Comparison of ENCODE assay signal across 8 mouse cellular contexts in genomic region chr2:30414101-30414500, GRCm38 (mm10). TPM values are rescaled to one million over a fixed set of nuclear protein-coding genes. Genes with fewer than 3 reads are reported as not detected.
DNase-seq lines count a peak whose midpoint lies in the region; ATAC-seq and TF ChIP-seq lines count a peak whose summit lies in the region.

No protein-coding gene starts in this region.

- H3K9ac ChIP-seq in kidney, embryonic 16.5 days (replicated peaks; ENCODE audit: low read length) = no peak overlapping the region
- peak overlapping the region; percentile 91; the same call in 1 of the 2 replicates for H3K9ac ChIP-seq in heart, postnatal 0 days (replicated peaks; ENCODE audit: low read depth, low read length)
- no peak overlapping the region for H3K9ac ChIP-seq in midbrain, embryonic 15.5 days

- no peaks in the 10 kb centered on the region for H3K27me3 ChIP-seq in kidney, embryonic 16.5 days (ENCODE audit: insufficient read depth, low read length)
- H3K27me3 ChIP-seq in heart, postnatal 0 days (ENCODE audit: control insufficient read depth, insufficient read depth, low read length) = no peaks in the 10 kb centered on the region
- H3K27me3 ChIP-seq in midbrain, embryonic 15.5 days (replicated peaks) = no peaks in the 10 kb centered on the region

- TF ChIP-seq CTCF in heart, postnatal 0 days (IDR thresholded peaks at IDR 0.05; ENCODE audit: low read depth) = no peak

- no peak for TF ChIP-seq EP300 in heart, postnatal 0 days (IDR thresholded peaks at IDR 0.05; ENCODE audit: low read depth)

- H3K9me3 ChIP-seq in kidney, embryonic 16.5 days (ENCODE audit: low read length) = no peaks in the 10 kb centered on the region
- no peaks in the 10 kb centered on the region for H3K9me3 ChIP-seq in heart, postnatal 0 days (replicated peaks; ENCODE audit: control insufficient read depth, low read length)
- H3K9me3 ChIP-seq in midbrain, embryonic 15.5 days = no peaks in the 10 kb centered on the region

- H3K4me2 ChIP-seq in kidney, embryonic 16.5 days (replicated peaks; ENCODE audit: low read depth, low read length) = peak overlapping the region; percentile 87; the same call in 1 of the 2 replicates
- H3K4me2 ChIP-seq in heart, postnatal 0 days (ENCODE audit: low read depth, low read length) = peak overlapping the region; percentile 70
- H3K4me2 ChIP-seq in midbrain, embryonic 15.5 days = peak overlapping the region; percentile 54

- H3K27ac ChIP-seq in kidney, embryonic 16.5 days (ENCODE audit: low read length) = no peak overlapping the region
- no peak overlapping the region for H3K27ac ChIP-seq in heart, postnatal 0 days (ENCODE audit: low read depth)
- H3K27ac ChIP-seq in midbrain, embryonic 15.5 days = no peak overlapping the region

- 0 out of 2 replicates have a peak, but pooled peaks cover 3% of the 10 kb centered on the region for H3K36me3 ChIP-seq in kidney, embryonic 16.5 days (ENCODE audit: insufficient read depth, low read length)
- peaks cover 36% of the 10 kb centered on the region for H3K36me3 ChIP-seq in heart, postnatal 0 days (replicated peaks; ENCODE audit: control insufficient read depth, insufficient read depth, low read length)
- peaks cover 3% of the 10 kb centered on the region; the same call in 1 of the 2 replicates for H3K36me3 ChIP-seq in midbrain, embryonic 15.5 days (replicated peaks)

- no peak for DNase-seq in kidney, postnatal 4 days
- DNase-seq in cerebellum, postnatal 36 days = peak; percentile 54 to 55
- no peak for DNase-seq in heart, postnatal 0 days (ENCODE audit: low spot score)
- DNase-seq in urinary bladder, postnatal 14 days (ENCODE audit: low spot score) = no peak
- DNase-seq in embryo, embryonic 9.5 days (ENCODE audit: extremely low spot score) = no peak
- DNase-seq in urinary bladder, adult 2 months (ENCODE audit: low spot score) = no peak

- 87% methylated on average over 4 of the region's 4 CpGs for WGBS in kidney, embryonic 16.5 days
- 79% methylated on average over 4 of the region's 4 CpGs for WGBS in heart, postnatal 0 days
- WGBS in midbrain, embryonic 15.5 days = 88% methylated on average over 4 of the region's 4 CpGs

- H3K4me1 ChIP-seq in kidney, embryonic 16.5 days (ENCODE audit: insufficient read depth, low read length) = peaks cover 25% of the 10 kb centered on the region
- peaks cover 47% of the 10 kb centered on the region for H3K4me1 ChIP-seq in heart, postnatal 0 days (ENCODE audit: control insufficient read depth, insufficient read depth)
- H3K4me1 ChIP-seq in midbrain, embryonic 15.5 days = peaks cover 48% of the 10 kb centered on the region

- ATAC-seq in kidney, embryonic 16.5 days (ENCODE audit: low FRiP score, low TSS enrichment) = no peak
- no peak for ATAC-seq in heart, postnatal 0 days (ENCODE audit: insufficient read depth, low read depth)
- ATAC-seq in midbrain, embryonic 15.5 days (replicated peaks) = no peak

- H3K4me3 ChIP-seq in kidney, embryonic 16.5 days (ENCODE audit: low read length) = no peak overlapping the region
- peak overlapping the region; percentile 84 for H3K4me3 ChIP-seq in heart, postnatal 0 days (ENCODE audit: low read depth, low read length)
- peak overlapping the region; percentile 55 for H3K4me3 ChIP-seq in midbrain, embryonic 15.5 days

RNA-seq across cellular contexts. Expression of gene Crat, which starts 1.5 kb away (rescaled TPM):
- 40.9 and 44.2 TPM in 2 replicates for polyA plus RNA-seq in kidney, embryonic 16.5 days (2015; fragmentation: Nextera tagmentation; extraction: Ambion mirVana)
- 351 and 413 TPM in 2 replicates for total RNA-seq in heart, postnatal 0 days (2014; rRNA removed; ENCODE audit: low replicate concordance)
- 263 and 266 TPM in 2 replicates for polyA plus RNA-seq in heart, postnatal 0 days (2015; fragmentation: Nextera tagmentation; extraction: Ambion mirVana)
- polyA plus RNA-seq in midbrain, embryonic 15.5 days (2015; fragmentation: Nextera tagmentation; extraction: Ambion mirVana) = 22.5 and 23.9 TPM in 2 replicates
- 27.3 and 38.1 TPM in 2 replicates for polyA plus RNA-seq in urinary bladder, adult 2 months (2012; rRNA removed)

RNA-seq across cellular contexts. Expression of gene Ptpa, which starts 1.7 kb away (rescaled TPM):
- polyA plus RNA-seq in kidney, embryonic 16.5 days (2015; fragmentation: Nextera tagmentation; extraction: Ambion mirVana) = 184 and 191 TPM in 2 replicates
- total RNA-seq in heart, postnatal 0 days (2014; rRNA removed; ENCODE audit: low replicate concordance) = 109 and 112 TPM in 2 replicates
- 92.4 TPM in 2 replicates for polyA plus RNA-seq in heart, postnatal 0 days (2015; fragmentation: Nextera tagmentation; extraction: Ambion mirVana)
- 152 and 155 TPM in 2 replicates for polyA plus RNA-seq in midbrain, embryonic 15.5 days (2015; fragmentation: Nextera tagmentation; extraction: Ambion mirVana)
- 90.0 and 93.9 TPM in 2 replicates for polyA plus RNA-seq in urinary bladder, adult 2 months (2012; rRNA removed)

RNA-seq across cellular contexts. Expression of gene Dolpp1, which starts 22.0 kb away (rescaled TPM):
- 44.2 and 46.8 TPM in 2 replicates for polyA plus RNA-seq in kidney, embryonic 16.5 days (2015; fragmentation: Nextera tagmentation; extraction: Ambion mirVana)
- total RNA-seq in heart, postnatal 0 days (2014; rRNA removed; ENCODE audit: low replicate concordance) = 40.6 and 56.4 TPM in 2 replicates
- polyA plus RNA-seq in heart, postnatal 0 days (2015; fragmentation: Nextera tagmentation; extraction: Ambion mirVana) = 14.4 and 15.0 TPM in 2 replicates
- 66.8 and 69.9 TPM in 2 replicates for polyA plus RNA-seq in midbrain, embryonic 15.5 days (2015; fragmentation: Nextera tagmentation; extraction: Ambion mirVana)
- 18.9 and 27.3 TPM in 2 replicates for polyA plus RNA-seq in urinary bladder, adult 2 months (2012; rRNA removed)

RNA-seq across cellular contexts. Expression of gene Miga2, which starts 50.1 kb away (rescaled TPM):
- polyA plus RNA-seq in kidney, embryonic 16.5 days (2015; fragmentation: Nextera tagmentation; extraction: Ambion mirVana) = 32.0 and 34.9 TPM in 2 replicates
- total RNA-seq in heart, postnatal 0 days (2014; rRNA removed; ENCODE audit: low replicate concordance) = 82.6 and 105 TPM in 2 replicates
- 31.9 and 32.6 TPM in 2 replicates for polyA plus RNA-seq in heart, postnatal 0 days (2015; fragmentation: Nextera tagmentation; extraction: Ambion mirVana)
- polyA plus RNA-seq in midbrain, embryonic 15.5 days (2015; fragmentation: Nextera tagmentation; extraction: Ambion mirVana) = 33.9 and 34.9 TPM in 2 replicates
- polyA plus RNA-seq in urinary bladder, adult 2 months (2012; rRNA removed) = 32.6 and 34.4 TPM in 2 replicates

RNA-seq across cellular contexts. Expression of gene Sh3glb2, which starts 55.0 kb away (rescaled TPM):
- 100 and 102 TPM in 2 replicates for polyA plus RNA-seq in kidney, embryonic 16.5 days (2015; fragmentation: Nextera tagmentation; extraction: Ambion mirVana)
- total RNA-seq in heart, postnatal 0 days (2014; rRNA removed; ENCODE audit: low replicate concordance) = 204 and 234 TPM in 2 replicates
- polyA plus RNA-seq in heart, postnatal 0 days (2015; fragmentation: Nextera tagmentation; extraction: Ambion mirVana) = 89.5 and 93.8 TPM in 2 replicates
- 214 and 219 TPM in 2 replicates for polyA plus RNA-seq in midbrain, embryonic 15.5 days (2015; fragmentation: Nextera tagmentation; extraction: Ambion mirVana)
- 191 and 259 TPM in 2 replicates for polyA plus RNA-seq in urinary bladder, adult 2 months (2012; rRNA removed)

Comparison
In these comparisons a context has a peak if more than half of its experiments do, and no peak if none do; other contexts are left out.
1. DNase-seq: peak in cerebellum, postnatal 36 days (2 of 2); none in kidney, postnatal 4 days (0 of 2), heart, postnatal 0 days (single experiment), urinary bladder, postnatal 14 days (single experiment), embryo, embryonic 9.5 days (single experiment) and urinary bladder, adult 2 months (single experiment).
2. Peak in every context shown above with its lines, with median percentiles within 50 percentile points of each other: H3K4me2 ChIP-seq.